Mouse (Mus musculus) hindbrain, embryonic 15.5 days (tissue): ENCODE measurements at regions not wholly inside any gene's neighbourhood (a gene's known extent, or its start where the extent isn't known, plus 50 kb on each side); places are given as distances from the start of the nearest gene placed in this dataset.

Experiments used
- ATAC-seq: fragments of 200-750 bp; cut with Nextera tagmentation; 2 replicates; pipeline ENCODE4 v1.8.0; 2017; ENCODE audit warnings: low read depth, moderate number of reproducible peaks, moderate TSS enrichment; ENCODE audit not compliant: low FRiP score
- H3K27ac ChIP-seq: fragments of 300-500 bp; sonication (generic); replicated peaks from 2 replicates; pipeline ENCODE4 v1.5.1; 2015; ENCODE audit warnings: mild to moderate bottlenecking, inconsistent platforms
- H3K27me3 ChIP-seq: fragments of 300-500 bp; sonication (generic); 2 replicates; pipeline ENCODE4 v1.6.1; 2015; ENCODE audit warnings: control low read depth, inconsistent platforms
- H3K36me3 ChIP-seq: fragments of 300-500 bp; sonication (generic); 2 replicates; pipeline ENCODE4 v1.6.1; 2015; ENCODE audit warnings: control low read depth, inconsistent platforms
- H3K4me1 ChIP-seq: fragments of 300-500 bp; sonication (generic); replicated peaks from 2 replicates; pipeline ENCODE4 v1.6.1; 2015; ENCODE audit warnings: control low read depth, inconsistent platforms
- H3K4me2 ChIP-seq: fragments of 300-500 bp; sonication (generic); 2 replicates; pipeline ENCODE4 v1.6.1; 2015; ENCODE audit warnings: moderate library complexity, mild to moderate bottlenecking, inconsistent platforms
- H3K4me3 ChIP-seq: fragments of 300-500 bp; sonication (generic); 2 replicates; pipeline ENCODE4 v1.5.1; 2015; ENCODE audit warnings: mild to moderate bottlenecking, inconsistent platforms
- H3K9ac ChIP-seq: fragments of 300-500 bp; sonication (generic); 2 replicates; pipeline ENCODE4 v1.6.1; 2015; ENCODE audit warnings: inconsistent platforms
- H3K9me3 ChIP-seq: fragments of 300-500 bp; sonication (generic); 2 replicates; pipeline ENCODE4 v1.6.1; 2016; ENCODE audit warnings: control low read depth, inconsistent platforms
- WGBS: fragments of 180-500 bp; shearing (Covaris S2); methylation state at CpG from one replicate; pipeline ENCODE4 v1.1.7; 2015; 5-methylcytosine and 5-hydroxymethylcytosine counted together

- no peak overlapping the region for H3K27ac ChIP-seq
Measured at GRCm38 (mm10) chr3:34456488-34457433, 193.4 kb upstream of the Sox2 start.

GRCm38 (mm10) chr3:34454026-34454624 is 196.1 kb upstream of the Sox2 start:
- WGBS = 96% methylated on average over 24 of the region's 24 CpGs
- H3K9me3 ChIP-seq = no peaks in the 10 kb centered on the region
- no peak overlapping the region for H3K27ac ChIP-seq
- H3K4me1 ChIP-seq = peaks cover 11% of the 10 kb centered on the region
- H3K4me2 ChIP-seq = no peak overlapping the region
- no peaks in the 10 kb centered on the region for H3K27me3 ChIP-seq
- H3K9ac ChIP-seq = no peak overlapping the region
- no peak overlapping the region for H3K4me3 ChIP-seq
- H3K36me3 ChIP-seq = no peaks in the 10 kb centered on the region
- ATAC-seq = no peak

More at GRCm38 (mm10) chr3:34456488-34457433, 193.4 kb upstream of the Sox2 start:
- peak; percentile 60; the same call in 1 of the 2 replicates for ATAC-seq
- no peaks in the 10 kb centered on the region for H3K27me3 ChIP-seq
- 46% methylated on average over 23 of the region's 23 CpGs for WGBS
- H3K4me2 ChIP-seq = peak overlapping the region; percentile 21; the same call in 1 of the 2 replicates
- H3K9me3 ChIP-seq = no peaks in the 10 kb centered on the region
- no peak overlapping the region for H3K9ac ChIP-seq
- peaks cover 11% of the 10 kb centered on the region for H3K4me1 ChIP-seq
- no peaks in the 10 kb centered on the region for H3K36me3 ChIP-seq
- no peak overlapping the region for H3K4me3 ChIP-seq

GRCm38 (mm10) chr3:34445354-34445753 is 204.9 kb upstream of the Sox2 start:
- no peak overlapping the region for H3K4me3 ChIP-seq
- no peak overlapping the region for H3K4me2 ChIP-seq
- no peaks in the 10 kb centered on the region for H3K36me3 ChIP-seq
- peak; percentile 70 for ATAC-seq
- WGBS = 27% methylated on average over 7 of the region's 7 CpGs
- H3K9ac ChIP-seq = no peak overlapping the region
- no peaks in the 10 kb centered on the region for H3K9me3 ChIP-seq
- H3K27ac ChIP-seq = peak overlapping the region; percentile 12
- H3K27me3 ChIP-seq = peaks cover 9% of the 10 kb centered on the region; the same call in 1 of the 2 replicates
- H3K4me1 ChIP-seq = peaks cover 23% of the 10 kb centered on the region

GRCm38 (mm10) chr3:34444802-34445201 is 205.4 kb upstream of the Sox2 start:
- H3K27ac ChIP-seq = peak overlapping the region; percentile 12
- H3K4me2 ChIP-seq = no peak overlapping the region
- no peaks in the 10 kb centered on the region for H3K36me3 ChIP-seq
- no peak overlapping the region for H3K4me3 ChIP-seq
- H3K9ac ChIP-seq = no peak overlapping the region
- H3K27me3 ChIP-seq = peaks cover 9% of the 10 kb centered on the region; the same call in 1 of the 2 replicates
- ATAC-seq = no peak
- H3K4me1 ChIP-seq = peaks cover 23% of the 10 kb centered on the region
- no peaks in the 10 kb centered on the region for H3K9me3 ChIP-seq
- WGBS = 40% methylated on average over 5 of the region's 5 CpGs

- peak; percentile 75 for ATAC-seq
- peaks cover 23% of the 10 kb centered on the region for H3K4me1 ChIP-seq
- WGBS = 15% methylated on average over 28 of the region's 28 CpGs
Measured at GRCm38 (mm10) chr3:34443731-34444628, 206.2 kb upstream of the Sox2 start.

GRCm38 (mm10) chr3:34443307-34443706 is 206.9 kb upstream of the Sox2 start:
- Histone ChIP-seq H3K4me3 (no peak overlapping the region), H3K9me3 (no peaks in the 10 kb centered on the region), H3K27me3 (peaks cover 9% of the 10 kb centered on the region; the same call in 1 of the 2 replicates), H3K9ac (no peak overlapping the region), H3K4me2 (no peak overlapping the region; the same call in 1 of the 2 replicates), H3K36me3 (no peaks in the 10 kb centered on the region), H3K27ac (peak overlapping the region; percentile 68; the same call in 1 of the 2 replicates), H3K4me1 (peaks cover 23% of the 10 kb centered on the region)
- no peak for ATAC-seq
- 36% methylated on average over 5 of the region's 5 CpGs for WGBS

More at GRCm38 (mm10) chr3:34443731-34444628, 206.2 kb upstream of the Sox2 start:
- peak overlapping the region; percentile 61 for H3K27ac ChIP-seq
- no peak overlapping the region for H3K9ac ChIP-seq
- H3K4me2 ChIP-seq = peak overlapping the region; percentile 28
- H3K4me3 ChIP-seq = no peak overlapping the region
- peaks cover 9% of the 10 kb centered on the region; the same call in 1 of the 2 replicates for H3K27me3 ChIP-seq
- no peaks in the 10 kb centered on the region for H3K9me3 ChIP-seq
- H3K36me3 ChIP-seq = no peaks in the 10 kb centered on the region

GRCm38 (mm10) chr3:34441792-34442191 is 208.4 kb upstream of the Sox2 start:
- ATAC-seq = peak; percentile 59
- 0 out of 2 replicates have a peak overlapping the region, but pooled peaks have one; percentile 13 for H3K4me2 ChIP-seq
- 33% methylated on average over 4 of the region's 4 CpGs for WGBS
- peaks cover 23% of the 10 kb centered on the region for H3K4me1 ChIP-seq
- peaks cover 12% of the 10 kb centered on the region; the same call in 1 of the 2 replicates for H3K27me3 ChIP-seq
- no peaks in the 10 kb centered on the region for H3K9me3 ChIP-seq
- H3K4me3 ChIP-seq = no peak overlapping the region
- no peaks in the 10 kb centered on the region for H3K36me3 ChIP-seq
- no peak overlapping the region for H3K9ac ChIP-seq
- peak overlapping the region; percentile 51 for H3K27ac ChIP-seq

GRCm38 (mm10) chr3:34441266-34441665 is 208.9 kb upstream of the Sox2 start:
- Histone ChIP-seq H3K4me2 (no peak overlapping the region), H3K4me3 (no peak overlapping the region), H3K27ac (peak overlapping the region; percentile 71), H3K4me1 (peaks cover 23% of the 10 kb centered on the region), H3K9me3 (no peaks in the 10 kb centered on the region), H3K27me3 (peaks cover 12% of the 10 kb centered on the region; the same call in 1 of the 2 replicates), H3K36me3 (no peaks in the 10 kb centered on the region), H3K9ac (no peak overlapping the region)
- WGBS = 25% methylated on average over 5 of the region's 5 CpGs
- ATAC-seq = peak; percentile 65; the same call in 1 of the 2 replicates

- Histone ChIP-seq H3K9me3 (no peaks in the 10 kb centered on the region), H3K36me3 (no peaks in the 10 kb centered on the region), H3K4me3 (no peak overlapping the region), H3K4me2 (peak overlapping the region; percentile 37), H3K9ac (no peak overlapping the region), H3K4me1 (peaks cover 6% of the 10 kb centered on the region; the same call in 1 of the 2 replicates), H3K27ac (peak overlapping the region; percentile 38; the same call in 1 of the 2 replicates), H3K27me3 (peaks cover 2% of the 10 kb centered on the region; the same call in 1 of the 2 replicates)
- 44% methylated on average over 9 of the region's 9 CpGs for WGBS
- ATAC-seq = no peak
Measured at GRCm38 (mm10) chr3:34434901-34435300, 215.3 kb upstream of the Sox2 start.

- Histone ChIP-seq H3K27me3 (no peaks in the 10 kb centered on the region), H3K36me3 (no peaks in the 10 kb centered on the region), H3K4me1 (peaks cover 3% of the 10 kb centered on the region; the same call in 1 of the 2 replicates), H3K4me2 (no peak overlapping the region), H3K4me3 (no peak overlapping the region), H3K9me3 (no peaks in the 10 kb centered on the region), H3K27ac (no peak overlapping the region), H3K9ac (no peak overlapping the region)
- 95% methylated on average over 8 of the region's 8 CpGs for WGBS
- ATAC-seq = no peak
Measured at GRCm38 (mm10) chr3:34427967-34428366, 222.2 kb upstream of the Sox2 start.

GRCm38 (mm10) chr3:34427495-34427894 is 222.7 kb upstream of the Sox2 start:
- Histone ChIP-seq H3K4me1 (peaks cover 6% of the 10 kb centered on the region; the same call in 1 of the 2 replicates), H3K9me3 (no peaks in the 10 kb centered on the region), H3K27me3 (no peaks in the 10 kb centered on the region), H3K4me2 (no peak overlapping the region), H3K4me3 (no peak overlapping the region), H3K36me3 (no peaks in the 10 kb centered on the region), H3K9ac (no peak overlapping the region), H3K27ac (no peak overlapping the region)
- ATAC-seq = no peak
- WGBS = 88% methylated on average over 4 of the region's 4 CpGs
